Mouse (Mus musculus): ENCODE data around the gene Gm10031. TPM values are rescaled to one million over a fixed set of nuclear protein-coding genes. Genes with fewer than 3 reads are reported as not detected.

Gene Gm10031
- polyA plus RNA-seq, 1 experiment from 2014 or later = 0.14 TPM

- Histone ChIP-seq H3K9ac (ENCODE audit: low read depth, low read length) (peak overlapping the region; percentile 97), H3K9me3 (ENCODE audit: control insufficient read depth, low read length) (no peaks in the 10 kb centered on the region), H3K27me3 (replicated peaks; ENCODE audit: control insufficient read depth, insufficient read depth, low read length) (no peaks in the 10 kb centered on the region), H3K36me3 (ENCODE audit: control insufficient read depth, insufficient read depth, low read length) (no peaks in the 10 kb centered on the region), H3K4me2 (peak overlapping the region; percentile 77), H3K4me1 (replicated peaks; ENCODE audit: control insufficient read depth, insufficient read depth, low read length) (peaks cover 7% of the 10 kb centered on the region; the same call in 1 of the 2 replicates), H3K27ac (ENCODE audit: low read depth, low read length) (no peak overlapping the region), H3K4me3 (ENCODE audit: low read depth, low read length) (peak overlapping the region; percentile 94)
- no peak for DNase-seq (ENCODE audit: low spot score)
- no peak for ATAC-seq (replicated peaks; ENCODE audit: low FRiP score)
- WGBS = 20% methylated on average over 8 of the region's 8 CpGs
Measured at GRCm38 (mm10) chr1:156559641-156560020, 35.8 kb downstream of the Gm10031 start.

GRCm38 (mm10) chr1:156560500-156560899 lies 36.7 kb downstream of the Gm10031 start:
- DNase-seq (ENCODE audit: low spot score) = no peak
- H3K4me2 ChIP-seq = peak overlapping the region; percentile 77; the same call in 1 of the 2 replicates
- 75% methylated on average over 9 of the region's 9 CpGs for WGBS

GRCm38 (mm10) chr1:156565328-156565727 lies 41.5 kb downstream of the Gm10031 start:
- no peak overlapping the region for H3K9ac ChIP-seq (ENCODE audit: low read depth, low read length)
- H3K9me3 ChIP-seq (ENCODE audit: control insufficient read depth, low read length) = 0 out of 2 replicates have a peak, but pooled peaks cover 4% of the 10 kb centered on the region
- H3K4me2 ChIP-seq = no peak overlapping the region
- H3K27ac ChIP-seq (ENCODE audit: low read depth, low read length) = no peak overlapping the region
- H3K4me1 ChIP-seq (replicated peaks; ENCODE audit: control insufficient read depth, insufficient read depth, low read length) = peaks cover 7% of the 10 kb centered on the region; the same call in 1 of the 2 replicates
- DNase-seq (ENCODE audit: low spot score) = no peak
- ATAC-seq (replicated peaks; ENCODE audit: low FRiP score) = no peak
- 85% methylated on average over 2 of the region's 2 CpGs for WGBS
- no peak overlapping the region for H3K4me3 ChIP-seq (ENCODE audit: low read depth, low read length)
- H3K27me3 ChIP-seq (replicated peaks; ENCODE audit: control insufficient read depth, insufficient read depth, low read length) = no peaks in the 10 kb centered on the region
- H3K36me3 ChIP-seq (ENCODE audit: control insufficient read depth, insufficient read depth, low read length) = no peaks in the 10 kb centered on the region

More at GRCm38 (mm10) chr1:156560500-156560899, 36.7 kb downstream of the Gm10031 start:
- ATAC-seq (replicated peaks; ENCODE audit: low FRiP score) = no peak
- Histone ChIP-seq H3K27me3 (replicated peaks; ENCODE audit: control insufficient read depth, insufficient read depth, low read length) (no peaks in the 10 kb centered on the region), H3K4me1 (replicated peaks; ENCODE audit: control insufficient read depth, insufficient read depth, low read length) (peaks cover 7% of the 10 kb centered on the region; the same call in 1 of the 2 replicates), H3K9ac (ENCODE audit: low read depth, low read length) (no peak overlapping the region), H3K36me3 (ENCODE audit: control insufficient read depth, insufficient read depth, low read length) (no peaks in the 10 kb centered on the region), H3K27ac (ENCODE audit: low read depth, low read length) (no peak overlapping the region), H3K9me3 (ENCODE audit: control insufficient read depth, low read length) (no peaks in the 10 kb centered on the region), H3K4me3 (ENCODE audit: low read depth, low read length) (no peak overlapping the region)

GRCm38 (mm10) chr1:156566132-156566531 lies 42.3 kb downstream of the Gm10031 start:
- Histone ChIP-seq H3K27ac (ENCODE audit: low read depth, low read length) (no peak overlapping the region), H3K9ac (ENCODE audit: low read depth, low read length) (no peak overlapping the region), H3K9me3 (ENCODE audit: control insufficient read depth, low read length) (0 out of 2 replicates have a peak, but pooled peaks cover 4% of the 10 kb centered on the region), H3K4me1 (replicated peaks; ENCODE audit: control insufficient read depth, insufficient read depth, low read length) (0 out of 2 replicates have a peak, but pooled peaks cover 3% of the 10 kb centered on the region), H3K36me3 (ENCODE audit: control insufficient read depth, insufficient read depth, low read length) (no peaks in the 10 kb centered on the region), H3K4me2 (no peak overlapping the region), H3K4me3 (ENCODE audit: low read depth, low read length) (no peak overlapping the region), H3K27me3 (replicated peaks; ENCODE audit: control insufficient read depth, insufficient read depth, low read length) (no peaks in the 10 kb centered on the region)
- WGBS = 89% methylated on average over 3 of the region's 3 CpGs
- no peak for DNase-seq (ENCODE audit: low spot score)
- no peak for ATAC-seq (replicated peaks; ENCODE audit: low FRiP score)

- no peak for ATAC-seq (replicated peaks; ENCODE audit: low FRiP score)
- 71% methylated on average over 4 of the region's 4 CpGs for WGBS
Measured at GRCm38 (mm10) chr1:156569615-156570014, 45.8 kb downstream of the Gm10031 start.

GRCm38 (mm10) chr1:156572952-156573351 lies 49.1 kb downstream of the Gm10031 start:
- H3K4me2 ChIP-seq = no peak overlapping the region
- H3K36me3 ChIP-seq (ENCODE audit: control insufficient read depth, insufficient read depth, low read length) = no peaks in the 10 kb centered on the region
- no peak overlapping the region for H3K27ac ChIP-seq (ENCODE audit: low read depth, low read length)
- no peak overlapping the region for H3K9ac ChIP-seq (ENCODE audit: low read depth, low read length)
- H3K27me3 ChIP-seq (replicated peaks; ENCODE audit: control insufficient read depth, insufficient read depth, low read length) = no peaks in the 10 kb centered on the region
- H3K4me1 ChIP-seq (replicated peaks; ENCODE audit: control insufficient read depth, insufficient read depth, low read length) = no peaks in the 10 kb centered on the region
- 84% methylated on average over 4 of the region's 4 CpGs for WGBS
- no peak for DNase-seq (ENCODE audit: low spot score)
- H3K4me3 ChIP-seq (ENCODE audit: low read depth, low read length) = no peak overlapping the region
- no peaks in the 10 kb centered on the region for H3K9me3 ChIP-seq (ENCODE audit: control insufficient read depth, low read length)
- ATAC-seq (replicated peaks; ENCODE audit: low FRiP score) = no peak

More at GRCm38 (mm10) chr1:156569615-156570014, 45.8 kb downstream of the Gm10031 start:
- Histone ChIP-seq H3K36me3 (ENCODE audit: control insufficient read depth, insufficient read depth, low read length) (no peaks in the 10 kb centered on the region), H3K9me3 (ENCODE audit: control insufficient read depth, low read length) (0 out of 2 replicates have a peak, but pooled peaks cover 4% of the 10 kb centered on the region), H3K4me1 (replicated peaks; ENCODE audit: control insufficient read depth, insufficient read depth, low read length) (0 out of 2 replicates have a peak, but pooled peaks cover 3% of the 10 kb centered on the region), H3K27ac (ENCODE audit: low read depth, low read length) (no peak overlapping the region), H3K9ac (ENCODE audit: low read depth, low read length) (no peak overlapping the region), H3K4me2 (no peak overlapping the region), H3K4me3 (ENCODE audit: low read depth, low read length) (no peak overlapping the region), H3K27me3 (replicated peaks; ENCODE audit: control insufficient read depth, insufficient read depth, low read length) (no peaks in the 10 kb centered on the region)
- no peak for DNase-seq (ENCODE audit: low spot score)

Other genes starting within 250 kb of the Gm10031 start
- 0.13 and 0.44 TPM in 2 replicates for gene Tdrd5, start 220.3 kb upstream of the Gm10031 start, polyA plus RNA-seq (2014; fragmentation: Nextera tagmentation; extraction: Ambion mirVana)
- gene Nphs2, start 213.3 kb upstream of the Gm10031 start, polyA plus RNA-seq (2014; fragmentation: Nextera tagmentation; extraction: Ambion mirVana) = not detected in 2 replicates
- gene Gm2000, start 158.0 kb upstream of the Gm10031 start, polyA plus RNA-seq (2014; fragmentation: Nextera tagmentation; extraction: Ambion mirVana) = 1,139 and 1,273 TPM in 2 replicates
- gene Axdnd1, start 102.9 kb upstream of the Gm10031 start, polyA plus RNA-seq (2014; fragmentation: Nextera tagmentation; extraction: Ambion mirVana) = 0.05 and 0.18 TPM in 2 replicates
- 29.3 and 32.2 TPM in 2 replicates for gene Soat1, start 49.7 kb upstream of the Gm10031 start, polyA plus RNA-seq (2014; fragmentation: Nextera tagmentation; extraction: Ambion mirVana)
- gene Abl2, start 34.8 kb downstream of the Gm10031 start, polyA plus RNA-seq (2014; fragmentation: Nextera tagmentation; extraction: Ambion mirVana) = 3.0 and 4.0 TPM in 2 replicates
- gene Tor3a, start 150.3 kb downstream of the Gm10031 start, polyA plus RNA-seq (2014; fragmentation: Nextera tagmentation; extraction: Ambion mirVana) = 4.0 and 4.3 TPM in 2 replicates
- gene Fam20b, start 195.1 kb downstream of the Gm10031 start, polyA plus RNA-seq (2014; fragmentation: Nextera tagmentation; extraction: Ambion mirVana) = 22.1 and 22.2 TPM in 2 replicates